Mouse (Mus musculus) liver, postnatal 0 days (tissue): ENCODE measurements at regions not wholly inside any gene's neighbourhood (a gene's known extent, or its start where the extent isn't known, plus 50 kb on each side); places are given as distances from the start of the nearest gene placed in this dataset.

Experiments
- ATAC-seq: fragments of 200-750 bp; cut with Nextera tagmentation; 2 replicates; pipeline ENCODE4 v1.8.0; 2017; ENCODE audit warnings: mild to moderate bottlenecking, moderate library complexity
- DNase-seq: peaks from one replicate; pipeline ENCODE4 v3.0.0-alpha.2; 2016
- H3K27ac ChIP-seq: fragments of 300-500 bp; sonication (generic); 2 replicates; pipeline ENCODE4 v1.5.1; 2014; ENCODE audit warnings: antibody characterized with exemption, moderate library complexity, mild to moderate bottlenecking, low read depth
- H3K27me3 ChIP-seq: fragments of 300-500 bp; sonication (generic); 2 replicates; pipeline ENCODE4 v1.6.1; 2014; ENCODE audit warnings: low read length, control low read depth, mixed read lengths; ENCODE audit not compliant: insufficient read depth
- H3K36me3 ChIP-seq: fragments of 300-500 bp; sonication (generic); replicated peaks from 2 replicates; pipeline ENCODE4 v1.6.1; 2014; ENCODE audit warnings: mild to moderate bottlenecking, control low read depth, low read length, moderate library complexity, mixed read lengths; ENCODE audit not compliant: insufficient read depth
- H3K4me1 ChIP-seq: fragments of 300-500 bp; sonication (generic); 2 replicates; pipeline ENCODE4 v1.6.1; 2014; ENCODE audit warnings: antibody characterized with exemption, mild to moderate bottlenecking, control low read depth; ENCODE audit not compliant: insufficient read depth
- H3K4me2 ChIP-seq: fragments of 300-500 bp; sonication (generic); 2 replicates; pipeline ENCODE4 v1.6.1; 2014; ENCODE audit warnings: low read depth, mild to moderate bottlenecking, low read length, moderate library complexity, mixed read lengths
- H3K4me3 ChIP-seq: fragments of 300-500 bp; sonication (generic); 2 replicates; pipeline ENCODE4 v1.5.1; 2014; ENCODE audit warnings: low read depth, low read length
- H3K9ac ChIP-seq: fragments of 300-500 bp; sonication (generic); replicated peaks from 2 replicates; pipeline ENCODE4 v1.6.1; 2014; ENCODE audit warnings: mild to moderate bottlenecking, moderate library complexity
- H3K9me3 ChIP-seq: fragments of 300-500 bp; sonication (generic); 2 replicates; pipeline ENCODE4 v1.6.1; 2016; ENCODE audit warnings: mild to moderate bottlenecking, control low read depth, low read length, mixed read lengths
- CTCF ChIP-seq: sonication (generic); IDR thresholded peaks from 2 replicates; pipeline ENCODE4 v1.5.1; 2016; ENCODE audit warnings: antibody characterized with exemption, low read depth
- EP300 ChIP-seq: IDR thresholded peaks from 2 replicates; pipeline ENCODE4 v1.6.1; 2016; ENCODE audit warnings: antibody characterized with exemption, low read depth, mild to moderate bottlenecking
- WGBS: fragments of 180-500 bp; shearing (Covaris S2); extraction: QIAGEN DNeasy Blood & Tissue Kit; methylation state at CpG from one replicate; pipeline ENCODE4 v1.1.7; 2014; ENCODE audit not compliant: insufficient replicate concordance; 5-methylcytosine and 5-hydroxymethylcytosine counted together

DNA sequence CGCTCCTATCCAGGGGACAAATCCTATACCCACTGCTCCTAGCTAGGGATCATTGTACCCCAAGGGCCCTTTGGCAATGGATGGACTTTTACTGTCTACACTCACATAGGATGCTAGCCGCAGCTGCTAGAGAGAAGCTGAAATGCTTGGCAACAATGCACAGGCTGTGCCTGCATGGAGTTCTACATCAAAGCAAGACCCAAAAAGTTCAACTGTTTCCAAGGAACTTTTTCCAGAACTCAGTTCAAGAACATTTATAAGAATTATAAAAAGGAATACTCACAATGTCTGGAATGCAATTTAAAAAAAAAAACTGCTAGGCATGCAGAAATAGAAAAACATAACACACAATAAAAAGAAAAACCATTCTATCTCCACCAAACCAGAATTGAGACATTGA, 202.0 kb downstream of the Rap2a start:
- H3K36me3 ChIP-seq = no peaks in the 10 kb centered on the region
- H3K27me3 ChIP-seq = no peaks in the 10 kb centered on the region
- DNase-seq (no peak), ATAC-seq (no peak)
- 93% methylated on average over 2 of the region's 2 CpGs for WGBS
- H3K27ac ChIP-seq = no peak overlapping the region
- TF ChIP-seq EP300 (no peak), CTCF (no peak)
- no peak overlapping the region for H3K4me3 ChIP-seq
- H3K9me3 ChIP-seq = no peaks in the 10 kb centered on the region
- H3K4me1 ChIP-seq = no peaks in the 10 kb centered on the region
- H3K4me2 ChIP-seq = no peak overlapping the region
- H3K9ac ChIP-seq = no peak overlapping the region

- TF ChIP-seq CTCF (no peak), EP300 (no peak)
- H3K27ac ChIP-seq = no peak overlapping the region
- no peaks in the 10 kb centered on the region for H3K9me3 ChIP-seq
- no peaks in the 10 kb centered on the region for H3K27me3 ChIP-seq
- H3K4me3 ChIP-seq = no peak overlapping the region
- 79% methylated on average over 4 of the region's 4 CpGs for WGBS
- H3K4me2 ChIP-seq = no peak overlapping the region
- DNase-seq (no peak), ATAC-seq (no peak)
- no peaks in the 10 kb centered on the region; the same call in 1 of the 2 replicates for H3K4me1 ChIP-seq
- H3K36me3 ChIP-seq = no peaks in the 10 kb centered on the region
- H3K9ac ChIP-seq = no peak overlapping the region
Measured at GRCm38 (mm10) chr14:120685263-120685662, 207.0 kb downstream of the Rap2a start.

- DNase-seq (no peak), ATAC-seq (no peak)
- Histone ChIP-seq H3K27me3 (no peaks in the 10 kb centered on the region), H3K9ac (no peak overlapping the region), H3K4me3 (no peak overlapping the region), H3K27ac (no peak overlapping the region), H3K4me1 (no peaks in the 10 kb centered on the region; the same call in 1 of the 2 replicates), H3K9me3 (no peaks in the 10 kb centered on the region), H3K36me3 (no peaks in the 10 kb centered on the region), H3K4me2 (no peak overlapping the region)
- WGBS = 65% methylated on average over 7 of the region's 7 CpGs
- TF ChIP-seq EP300 (no peak), CTCF (no peak)
Measured at GRCm38 (mm10) chr14:120685877-120686276, 207.6 kb downstream of the Rap2a start.

DNA sequence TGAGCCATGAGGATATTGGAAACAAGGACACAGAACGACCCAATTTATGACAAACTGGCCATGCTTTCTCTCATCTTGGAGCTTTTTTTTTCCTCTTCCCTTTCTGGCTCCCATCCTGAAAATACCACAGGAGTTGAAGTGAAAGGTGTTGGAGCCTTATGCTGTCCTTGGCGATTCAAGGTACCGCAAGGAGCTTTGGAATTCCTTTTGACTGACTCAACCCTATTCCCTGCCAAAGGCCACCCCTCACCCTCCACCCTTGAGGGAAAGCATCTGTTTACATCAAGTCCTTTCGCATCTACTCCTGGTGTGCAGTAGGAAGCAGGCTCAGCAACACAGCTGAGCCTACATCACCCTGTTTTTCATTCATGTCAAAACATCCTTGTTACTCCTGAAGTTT, 208.5 kb downstream of the Rap2a start:
- no peaks in the 10 kb centered on the region for H3K9me3 ChIP-seq
- no peak overlapping the region for H3K27ac ChIP-seq
- no peak overlapping the region for H3K4me3 ChIP-seq
- no peak for TF ChIP-seq EP300
- no peak for TF ChIP-seq CTCF
- no peaks in the 10 kb centered on the region; the same call in 1 of the 2 replicates for H3K4me1 ChIP-seq
- 82% methylated on average over 4 of the region's 4 CpGs for WGBS
- no peaks in the 10 kb centered on the region for H3K27me3 ChIP-seq
- DNase-seq = no peak
- no peaks in the 10 kb centered on the region for H3K36me3 ChIP-seq
- no peak overlapping the region for H3K4me2 ChIP-seq
- H3K9ac ChIP-seq = no peak overlapping the region
- ATAC-seq = no peak

DNA sequence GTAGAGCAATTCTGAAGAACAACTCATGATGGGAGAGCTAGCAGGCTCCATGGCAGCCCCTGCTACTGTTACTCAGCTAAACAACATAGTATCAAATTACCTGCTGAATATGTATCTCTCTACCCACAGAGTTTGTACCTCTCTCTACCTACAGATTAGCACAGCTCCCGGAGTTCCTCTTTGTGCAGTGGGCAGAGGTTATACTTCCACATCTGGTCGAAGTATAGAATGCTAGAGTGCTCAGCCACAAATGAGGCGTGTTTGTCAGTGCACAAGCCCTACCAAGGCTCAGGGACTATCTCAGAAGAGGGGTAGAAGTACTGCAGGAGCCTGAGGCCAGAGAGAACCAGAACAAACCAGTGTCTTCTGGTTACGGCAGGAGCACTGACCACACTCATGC, 211.6 kb upstream of the Ipo5 start:
- ATAC-seq = no peak
- H3K27me3 ChIP-seq = no peaks in the 10 kb centered on the region
- WGBS = 41% methylated on average over 4 of the region's 4 CpGs

GRCm38 (mm10) chr14:120705301-120705801, 205.7 kb upstream of the Ipo5 start:
- TF ChIP-seq EP300 = 0 out of 2 replicates have a peak, but pooled peaks have one; percentile 9
- no peak for TF ChIP-seq CTCF

More for the DNA sequence above, 211.6 kb upstream of the Ipo5 start:
- Histone ChIP-seq H3K4me1 (no peaks in the 10 kb centered on the region), H3K4me2 (no peak overlapping the region), H3K9me3 (no peaks in the 10 kb centered on the region), H3K9ac (no peak overlapping the region), H3K27ac (no peak overlapping the region), H3K4me3 (no peak overlapping the region), H3K36me3 (no peaks in the 10 kb centered on the region)
- TF ChIP-seq EP300 (no peak), CTCF (no peak)
- no peak for DNase-seq

GRCm38 (mm10) chr14:120710782-120711181, 200.2 kb upstream of the Ipo5 start:
- Histone ChIP-seq H3K27me3 (no peaks in the 10 kb centered on the region), H3K4me1 (no peaks in the 10 kb centered on the region), H3K36me3 (no peaks in the 10 kb centered on the region), H3K9ac (no peak overlapping the region), H3K4me3 (no peak overlapping the region), H3K4me2 (no peak overlapping the region), H3K9me3 (no peaks in the 10 kb centered on the region), H3K27ac (no peak overlapping the region)
- 73% methylated on average over 4 of the region's 4 CpGs for WGBS
- TF ChIP-seq CTCF (no peak), EP300 (no peak)
- DNase-seq (no peak), ATAC-seq (no peak)

More at GRCm38 (mm10) chr14:120705301-120705801, 205.7 kb upstream of the Ipo5 start:
- no peak overlapping the region for H3K4me3 ChIP-seq
- 70% methylated on average over 4 of the region's 4 CpGs for WGBS
- H3K4me1 ChIP-seq = no peaks in the 10 kb centered on the region
- no peaks in the 10 kb centered on the region for H3K9me3 ChIP-seq
- ATAC-seq (no peak), DNase-seq (no peak)
- H3K36me3 ChIP-seq = no peaks in the 10 kb centered on the region
- no peak overlapping the region for H3K9ac ChIP-seq
- H3K27me3 ChIP-seq = no peaks in the 10 kb centered on the region
- no peak overlapping the region for H3K4me2 ChIP-seq
- no peak overlapping the region for H3K27ac ChIP-seq
